Mouse (Mus musculus) bone marrow, adult 2 months (tissue): Measurements from ENCODE around the gene Fam107b.
"Not testable (repeated sequence)": the region's sequence is repeated elsewhere in the genome, so short reads cannot be mapped to it uniquely, and the experiment has no call there.

ENCODE experiments used
- CTCF ChIP-seq: fragments of 200-500 bp; IDR thresholded peaks from 2 replicates; pipeline ENCODE4 v1.5.1; 2011; ENCODE audit warnings: low read length, control low read depth; ENCODE audit not compliant: control insufficient read depth, insufficient read depth
- POLR2A ChIP-seq: fragments of 200-500 bp; IDR thresholded peaks from 2 replicates; pipeline ENCODE4 v1.6.1; 2011; ENCODE audit warnings: low read depth, mild to moderate bottlenecking, control low read depth, low read length, borderline replicate concordance; ENCODE audit not compliant: control insufficient read depth

- TF ChIP-seq CTCF, POLR2A: not testable (repeated sequence)
Measured at GRCm38 (mm10) chr2:3705283-3705682, 135.0 kb downstream of the Fam107b start.
